Mouse (Mus musculus): ENCODE measurements around the gene Vwa7.
"Not testable (repeated sequence)": the region's sequence is repeated elsewhere in the genome, so short reads cannot be mapped to it uniquely, and the experiment has no call there.

Vwa7 gene

GRCm38 (mm10) chr17:35016376-35016775 is at the start of gene Vwa7:
Vwa7 (plus strand) TSS chr17:35016579.
- DNase-seq, result peak; percentile 44

- DNase-seq, result not testable (repeated sequence)
Observed at GRCm38 (mm10) chr17:34969822-34970221, 46.6 kb upstream of the Vwa7 start, which contains the start of gene Gm20481. Gm20481 (plus strand) TSS chr17:34969912.

GRCm38 (mm10) chr17:34970850-34971249 is 45.5 kb upstream of the Vwa7 start:
- peak; percentile 15 for DNase-seq

GRCm38 (mm10) chr17:34971694-34972068 is 44.7 kb upstream of the Vwa7 start:
- DNase-seq, result not testable (repeated sequence)

- peak; percentile 96 for DNase-seq
Observed at GRCm38 (mm10) chr17:34972069-34972749, 44.2 kb upstream of the Vwa7 start, which contains the start of the genes Hspa1a and Hspa1l. Hspa1a (minus strand) TSS chr17:34972156. Hspa1l (plus strand) TSS chr17:34972703.

GRCm38 (mm10) chr17:34975581-34976492 is 40.5 kb upstream of the Vwa7 start:
- peak; percentile 41 for DNase-seq

- peak; percentile 3 for DNase-seq
Observed at GRCm38 (mm10) chr17:34977000-34977399, 39.4 kb upstream of the Vwa7 start.

- DNase-seq, result peak; percentile 14
Observed at GRCm38 (mm10) chr17:34978239-34978638, 38.1 kb upstream of the Vwa7 start.

GRCm38 (mm10) chr17:34979631-34980030 is 36.7 kb upstream of the Vwa7 start:
- DNase-seq, result no peak

- peak; percentile 69 for DNase-seq
Observed at GRCm38 (mm10) chr17:34980655-34981054, 35.7 kb upstream of the Vwa7 start.

GRCm38 (mm10) chr17:34981690-34982180 is 34.6 kb upstream of the Vwa7 start, which contains the start of gene Lsm2:
Lsm2 (plus strand) TSS chr17:34981862.
- DNase-seq, result peak; percentile 91

- DNase-seq, result no peak
Observed at GRCm38 (mm10) chr17:34982328-34982727, 34.1 kb upstream of the Vwa7 start.

GRCm38 (mm10) chr17:34984218-34984617 is 32.2 kb upstream of the Vwa7 start:
- DNase-seq, result peak; percentile 2

- no peak for DNase-seq
Observed at GRCm38 (mm10) chr17:34994751-34995150, 21.6 kb upstream of the Vwa7 start.

- not testable (repeated sequence) for DNase-seq
Observed at GRCm38 (mm10) chr17:34995192-34995591, 21.2 kb upstream of the Vwa7 start.

- DNase-seq, result not testable (repeated sequence)
Observed at GRCm38 (mm10) chr17:34995927-34996326, 20.5 kb upstream of the Vwa7 start.

GRCm38 (mm10) chr17:34996411-34997141 is 19.8 kb upstream of the Vwa7 start:
- no peak for DNase-seq

GRCm38 (mm10) chr17:34997142-34997483 is 19.3 kb upstream of the Vwa7 start:
- no peak for DNase-seq

GRCm38 (mm10) chr17:34998526-34999430 is 17.6 kb upstream of the Vwa7 start:
- DNase-seq, result no peak

- DNase-seq, result not testable (repeated sequence)
Observed at GRCm38 (mm10) chr17:34999871-35000716, 16.3 kb upstream of the Vwa7 start.
